Mouse (Mus musculus): ENCODE data around the gene Set. TPM values are rescaled to one million over a fixed set of nuclear protein-coding genes. Genes with fewer than 3 reads are reported as not detected.

Set gene
- polyA plus RNA-seq, 1 experiment from 2014 or later: 688 TPM

DNA sequence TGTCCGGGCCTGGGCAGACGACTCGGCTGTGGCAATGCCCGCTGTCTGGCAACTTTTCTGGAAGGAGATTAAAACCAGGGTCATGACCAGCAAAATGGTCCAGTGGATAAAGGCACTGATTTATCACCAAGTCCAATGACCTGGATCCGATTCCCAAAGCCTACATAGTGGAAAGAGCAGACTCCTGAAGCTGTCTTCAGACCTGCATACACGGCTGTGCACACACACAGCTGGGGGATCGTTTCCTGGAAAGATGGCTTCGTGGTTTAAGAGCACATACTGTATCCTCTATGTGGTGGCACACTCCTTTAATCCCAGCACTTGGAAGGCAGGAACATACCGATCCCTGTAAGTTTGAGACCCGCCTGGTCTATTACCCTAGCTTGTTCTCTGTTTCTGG is 18.8 kb upstream of the Set start:
- WGBS: 94% methylated on average over 10 of the region's 10 CpGs
- Histone ChIP-seq H3K4me1 (replicated peaks; ENCODE audit: control insufficient read depth, insufficient read depth, low read length) (no peaks in the 10 kb centered on the region), H3K36me3 (ENCODE audit: control insufficient read depth, insufficient read depth, low read length) (no peaks in the 10 kb centered on the region), H3K4me3 (ENCODE audit: low read depth, low read length) (no peak overlapping the region), H3K4me2 (replicated peaks; ENCODE audit: low read depth, low read length) (no peak overlapping the region), H3K9me3 (ENCODE audit: control insufficient read depth, low read length) (no peaks in the 10 kb centered on the region), H3K27ac (ENCODE audit: low read depth, low read length) (no peak overlapping the region), H3K9ac (ENCODE audit: low read depth, low read length) (no peak overlapping the region), H3K27me3 (ENCODE audit: control insufficient read depth, insufficient read depth, low read length) (no peaks in the 10 kb centered on the region)
- ATAC-seq (ENCODE audit: low FRiP score): no peak
- DNase-seq (ENCODE audit: low spot score): no peak

DNA sequence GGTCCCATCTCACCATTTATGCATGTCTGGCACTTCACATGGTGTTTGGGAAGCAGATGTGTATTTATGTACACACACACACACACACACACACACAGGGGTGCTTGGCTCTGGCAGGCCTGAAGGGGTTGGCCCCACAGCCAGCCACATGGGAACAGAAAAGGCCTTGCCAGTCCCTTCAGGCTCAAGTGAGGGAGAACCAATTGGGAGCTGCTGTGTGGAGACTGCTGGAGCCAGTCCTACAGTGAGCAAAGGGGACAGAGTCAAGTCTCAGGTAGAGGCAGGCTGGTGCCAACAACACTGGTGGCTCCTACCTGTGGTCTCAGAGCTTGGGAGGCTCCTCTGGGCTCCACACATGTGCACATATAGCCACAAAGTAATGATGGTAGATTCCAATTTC is 17.5 kb upstream of the Set start:
- Histone ChIP-seq H3K4me3 (ENCODE audit: low read depth, low read length) (no peak overlapping the region), H3K36me3 (ENCODE audit: control insufficient read depth, insufficient read depth, low read length) (no peaks in the 10 kb centered on the region), H3K27ac (ENCODE audit: low read depth, low read length) (no peak overlapping the region), H3K9me3 (ENCODE audit: control insufficient read depth, low read length) (no peaks in the 10 kb centered on the region), H3K4me2 (replicated peaks; ENCODE audit: low read depth, low read length) (no peak overlapping the region), H3K4me1 (replicated peaks; ENCODE audit: control insufficient read depth, insufficient read depth, low read length) (no peaks in the 10 kb centered on the region), H3K27me3 (ENCODE audit: control insufficient read depth, insufficient read depth, low read length) (no peaks in the 10 kb centered on the region), H3K9ac (ENCODE audit: low read depth, low read length) (no peak overlapping the region)
- ATAC-seq (ENCODE audit: low FRiP score) (no peak), DNase-seq (ENCODE audit: low spot score) (no peak)

- Histone ChIP-seq H3K4me2 (replicated peaks; ENCODE audit: low read depth, low read length) (no peak overlapping the region), H3K9ac (ENCODE audit: low read depth, low read length) (no peak overlapping the region), H3K27ac (ENCODE audit: low read depth, low read length) (no peak overlapping the region), H3K4me1 (replicated peaks; ENCODE audit: control insufficient read depth, insufficient read depth, low read length) (no peaks in the 10 kb centered on the region), H3K9me3 (ENCODE audit: control insufficient read depth, low read length) (no peaks in the 10 kb centered on the region), H3K36me3 (ENCODE audit: control insufficient read depth, insufficient read depth, low read length) (no peaks in the 10 kb centered on the region), H3K27me3 (ENCODE audit: control insufficient read depth, insufficient read depth, low read length) (no peaks in the 10 kb centered on the region), H3K4me3 (ENCODE audit: low read depth, low read length) (no peak overlapping the region)
- ATAC-seq (ENCODE audit: low FRiP score): no peak
- WGBS: 7% methylated on average over 4 of the region's 4 CpGs
- peak; percentile 87 for DNase-seq (ENCODE audit: low spot score)
These were observed 14.7 kb upstream of the Set start for GRCm38 (mm10) chr2:30042445-30042844.

DNA sequence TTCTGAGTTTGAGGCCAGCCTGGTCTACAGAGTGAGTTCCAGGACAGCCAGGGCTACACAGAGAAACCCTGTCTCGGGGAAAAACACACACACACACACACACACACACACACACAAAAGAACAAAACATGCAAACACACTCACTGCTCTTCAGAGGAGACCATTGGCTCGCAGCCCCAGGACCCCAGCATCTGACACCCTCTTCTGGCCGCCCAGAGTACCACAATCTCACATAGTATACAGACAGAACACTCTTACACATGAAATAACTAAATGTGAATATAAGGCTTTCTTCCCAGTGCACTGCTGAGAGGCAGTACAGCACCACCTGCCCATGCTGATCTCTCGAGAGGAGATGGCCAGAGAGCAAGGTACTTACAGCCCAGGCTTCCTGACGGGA is 12.6 kb upstream of the Set start:
- no peaks in the 10 kb centered on the region for H3K36me3 ChIP-seq (ENCODE audit: control insufficient read depth, insufficient read depth, low read length)
- H3K4me3 ChIP-seq (ENCODE audit: low read depth, low read length): no peak overlapping the region
- ATAC-seq (ENCODE audit: low FRiP score): no peak
- DNase-seq (ENCODE audit: low spot score): no peak
- no peaks in the 10 kb centered on the region for H3K4me1 ChIP-seq (replicated peaks; ENCODE audit: control insufficient read depth, insufficient read depth, low read length)
- H3K9me3 ChIP-seq (ENCODE audit: control insufficient read depth, low read length): no peaks in the 10 kb centered on the region
- no peak overlapping the region for H3K27ac ChIP-seq (ENCODE audit: low read depth, low read length)
- H3K4me2 ChIP-seq (replicated peaks; ENCODE audit: low read depth, low read length): no peak overlapping the region
- H3K27me3 ChIP-seq (ENCODE audit: control insufficient read depth, insufficient read depth, low read length): no peaks in the 10 kb centered on the region
- H3K9ac ChIP-seq (ENCODE audit: low read depth, low read length): no peak overlapping the region
- 85% methylated on average over 5 of the region's 5 CpGs for WGBS

GRCm38 (mm10) chr2:30047127-30047526 is 10.1 kb upstream of the Set start:
- no peaks in the 10 kb centered on the region for H3K9me3 ChIP-seq (ENCODE audit: control insufficient read depth, low read length)
- 98% methylated on average over 6 of the region's 6 CpGs for WGBS
- no peak overlapping the region for H3K27ac ChIP-seq (ENCODE audit: low read depth, low read length)
- no peaks in the 10 kb centered on the region for H3K4me1 ChIP-seq (replicated peaks; ENCODE audit: control insufficient read depth, insufficient read depth, low read length)
- no peaks in the 10 kb centered on the region for H3K36me3 ChIP-seq (ENCODE audit: control insufficient read depth, insufficient read depth, low read length)
- no peak overlapping the region for H3K9ac ChIP-seq (ENCODE audit: low read depth, low read length)
- DNase-seq (ENCODE audit: low spot score) (no peak), ATAC-seq (ENCODE audit: low FRiP score) (no peak)
- no peaks in the 10 kb centered on the region for H3K27me3 ChIP-seq (ENCODE audit: control insufficient read depth, insufficient read depth, low read length)
- H3K4me2 ChIP-seq (replicated peaks; ENCODE audit: low read depth, low read length): no peak overlapping the region
- no peak overlapping the region for H3K4me3 ChIP-seq (ENCODE audit: low read depth, low read length)

DNA sequence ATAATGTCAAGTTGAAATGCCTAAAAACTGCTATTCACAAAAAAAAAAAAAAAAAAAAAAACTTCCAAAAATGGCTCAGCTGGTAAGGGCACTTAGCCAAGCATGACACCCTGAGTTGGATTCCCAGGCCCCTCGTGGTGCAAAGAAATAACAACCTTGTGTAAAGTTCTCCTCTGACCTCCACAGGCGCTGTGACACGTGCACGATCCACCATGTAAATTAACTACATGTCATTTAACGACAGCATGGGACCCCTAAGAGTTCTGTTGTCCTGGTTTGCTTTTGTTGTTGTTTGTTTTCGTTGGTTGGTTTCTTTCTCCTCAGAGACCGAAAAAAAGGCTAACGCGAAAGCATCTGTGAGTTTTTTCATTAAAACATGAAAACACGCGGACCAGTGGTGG is 9.1 kb upstream of the Set start:
- WGBS: 61% methylated on average over 11 of the region's 11 CpGs
- no peak for DNase-seq (ENCODE audit: low spot score)
- peak overlapping the region; percentile 56 for H3K4me3 ChIP-seq (ENCODE audit: low read depth, low read length)
- H3K4me2 ChIP-seq (replicated peaks; ENCODE audit: low read depth, low read length): peak overlapping the region; percentile 56
- H3K4me1 ChIP-seq (replicated peaks; ENCODE audit: control insufficient read depth, insufficient read depth, low read length): no peaks in the 10 kb centered on the region
- peak overlapping the region; percentile 85; the same call in 1 of the 2 replicates for H3K27ac ChIP-seq (ENCODE audit: low read depth, low read length)
- no peaks in the 10 kb centered on the region for H3K9me3 ChIP-seq (ENCODE audit: control insufficient read depth, low read length)
- H3K9ac ChIP-seq (ENCODE audit: low read depth, low read length): peak overlapping the region; percentile 71
- ATAC-seq (ENCODE audit: low FRiP score): no peak
- H3K27me3 ChIP-seq (ENCODE audit: control insufficient read depth, insufficient read depth, low read length): no peaks in the 10 kb centered on the region
- H3K36me3 ChIP-seq (ENCODE audit: control insufficient read depth, insufficient read depth, low read length): no peaks in the 10 kb centered on the region

DNA sequence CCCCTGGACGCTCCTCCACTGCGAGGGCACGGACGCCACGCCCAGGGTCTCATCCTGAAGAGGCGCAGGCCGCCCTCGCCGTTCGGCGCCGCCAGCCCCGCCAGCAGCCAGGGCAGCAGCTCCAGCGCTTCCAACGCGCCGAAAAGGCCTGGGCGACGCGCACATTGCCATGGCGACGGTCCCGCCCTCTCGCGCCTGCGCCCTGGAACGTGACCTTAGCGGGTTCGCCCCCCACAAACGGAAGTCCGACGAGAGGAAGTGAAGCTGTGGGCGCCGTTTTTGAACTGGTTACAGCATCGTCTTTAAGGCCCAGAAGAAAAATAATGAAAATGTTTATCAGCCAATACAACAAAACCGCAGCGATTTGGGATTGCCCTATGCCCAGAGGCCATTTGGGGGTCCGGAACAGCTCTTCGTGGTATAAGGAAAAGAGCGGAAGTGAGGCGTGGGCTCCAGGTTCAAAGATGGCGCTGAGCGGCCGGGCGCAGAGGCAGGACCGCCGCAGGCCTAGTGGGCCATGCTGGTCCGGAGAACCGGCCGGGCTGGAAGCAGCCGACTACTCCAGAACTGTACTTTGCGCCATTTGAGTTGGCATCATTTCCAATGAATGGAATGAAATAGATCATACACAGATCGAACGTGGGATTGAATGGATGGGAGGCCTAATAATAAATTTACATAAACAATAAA is 8.3 kb upstream of the Set start, which contains the start of gene Wdr34:
TSS of gene Wdr34 (minus strand) at position 183 of the 690 bp plus-strand sequence.
- Histone ChIP-seq H3K4me2 (replicated peaks; ENCODE audit: low read depth, low read length) (peak within 1 kb of the TSS; percentile 56), H3K27ac (ENCODE audit: low read depth, low read length) (peak within 1 kb of the TSS; percentile 85), H3K27me3 (ENCODE audit: control insufficient read depth, insufficient read depth, low read length) (no peaks in the 10 kb centered on the region), H3K4me3 (ENCODE audit: low read depth, low read length) (peak within 1 kb of the TSS; percentile 56), H3K9me3 (ENCODE audit: control insufficient read depth, low read length) (no peaks in the 10 kb centered on the region), H3K36me3 (ENCODE audit: control insufficient read depth, insufficient read depth, low read length) (no peaks in the 10 kb centered on the region), H3K4me1 (replicated peaks; ENCODE audit: control insufficient read depth, insufficient read depth, low read length) (no peaks in the 10 kb centered on the region), H3K9ac (ENCODE audit: low read depth, low read length) (peak within 1 kb of the TSS; percentile 71)
- 2% methylated on average over 53 of the region's 54 CpGs for WGBS
- ATAC-seq (ENCODE audit: low FRiP score) (peak; percentile 90), DNase-seq (ENCODE audit: low spot score) (peak; percentile 99)

DNA sequence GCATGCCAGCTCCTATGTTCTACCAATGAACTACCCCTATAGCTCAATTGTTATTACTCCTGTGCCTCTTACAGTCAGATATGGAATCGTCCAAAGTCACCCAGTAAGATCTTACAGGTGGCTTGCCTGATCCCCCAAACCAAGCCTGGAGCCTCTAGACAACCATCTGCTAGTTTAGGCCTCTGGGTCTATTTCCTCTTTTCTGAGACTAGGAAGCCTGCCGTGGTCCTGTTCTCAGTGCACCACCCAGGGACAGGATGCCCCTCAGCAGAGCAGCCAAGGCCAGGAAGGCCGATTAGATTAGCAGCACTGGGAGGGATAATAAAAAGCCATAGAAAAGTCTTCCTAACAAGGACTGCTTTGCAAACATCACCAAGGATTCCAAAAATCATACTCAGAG is 7.3 kb upstream of the Set start:
- no peak overlapping the region for H3K9ac ChIP-seq (ENCODE audit: low read depth, low read length)
- H3K4me2 ChIP-seq (replicated peaks; ENCODE audit: low read depth, low read length): no peak overlapping the region
- no peak for ATAC-seq (ENCODE audit: low FRiP score)
- no peaks in the 10 kb centered on the region for H3K36me3 ChIP-seq (ENCODE audit: control insufficient read depth, insufficient read depth, low read length)
- H3K4me1 ChIP-seq (replicated peaks; ENCODE audit: control insufficient read depth, insufficient read depth, low read length): no peaks in the 10 kb centered on the region
- DNase-seq (ENCODE audit: low spot score): no peak
- H3K4me3 ChIP-seq (ENCODE audit: low read depth, low read length): no peak overlapping the region
- no peaks in the 10 kb centered on the region for H3K27me3 ChIP-seq (ENCODE audit: control insufficient read depth, insufficient read depth, low read length)
- 89% methylated on average over 3 of the region's 3 CpGs for WGBS
- no peaks in the 10 kb centered on the region for H3K9me3 ChIP-seq (ENCODE audit: control insufficient read depth, low read length)
- no peak overlapping the region for H3K27ac ChIP-seq (ENCODE audit: low read depth, low read length)

GRCm38 (mm10) chr2:30051992-30052761 is 5.0 kb upstream of the Set start:
- Histone ChIP-seq H3K4me1 (replicated peaks; ENCODE audit: control insufficient read depth, insufficient read depth, low read length) (no peaks in the 10 kb centered on the region), H3K4me2 (replicated peaks; ENCODE audit: low read depth, low read length) (no peak overlapping the region), H3K9me3 (ENCODE audit: control insufficient read depth, low read length) (no peaks in the 10 kb centered on the region), H3K27me3 (ENCODE audit: control insufficient read depth, insufficient read depth, low read length) (no peaks in the 10 kb centered on the region), H3K9ac (ENCODE audit: low read depth, low read length) (no peak overlapping the region), H3K27ac (ENCODE audit: low read depth, low read length) (no peak overlapping the region), H3K4me3 (ENCODE audit: low read depth, low read length) (no peak overlapping the region), H3K36me3 (ENCODE audit: control insufficient read depth, insufficient read depth, low read length) (no peaks in the 10 kb centered on the region)
- ATAC-seq (ENCODE audit: low FRiP score) (no peak), DNase-seq (ENCODE audit: low spot score) (no peak)
- WGBS: 46% methylated on average over 6 of the region's 6 CpGs

Measured in hindbrain, embryonic 11.5 days (tissue).